ENCODE assay signal across 12 mouse cellular contexts in genomic region chr8:116614901-116615300, GRCm38 (mm10).
DNase-seq lines count a peak whose midpoint lies in the region; ATAC-seq and TF ChIP-seq lines count a peak whose summit lies in the region.
"Had no signal": no experiment of that assay in that cellular context is flagged by ENCODE, and none has a peak within 500 bp of the region (broad histone marks: within the 10 kb centered on the region; RNA-seq: fewer than 3 reads in every experiment).

No protein-coding gene starts in this region.

- H3K36me3 ChIP-seq in heart, embryonic 10.5 days: no peaks in the 10 kb centered on the region
- H3K36me3 ChIP-seq: embryonic facial prominence, embryonic 12.5 days; forebrain, embryonic 12.5 days; limb, embryonic 12.5 days had no signal

- H3K27me3 ChIP-seq in heart, embryonic 10.5 days (ENCODE audit: insufficient read depth, poor library complexity, severe bottlenecking): no peaks in the 10 kb centered on the region
- H3K27me3 ChIP-seq: embryonic facial prominence, embryonic 12.5 days; forebrain, embryonic 12.5 days; limb, embryonic 12.5 days had no signal

- H3K4me3 ChIP-seq in heart, embryonic 10.5 days: no peak overlapping the region
- H3K4me3 ChIP-seq: embryonic facial prominence, embryonic 12.5 days; forebrain, embryonic 12.5 days; limb, embryonic 12.5 days had no signal

- no peaks in the 10 kb centered on the region for H3K9me3 ChIP-seq in heart, embryonic 10.5 days
- H3K9me3 ChIP-seq: embryonic facial prominence, embryonic 12.5 days; forebrain, embryonic 12.5 days; limb, embryonic 12.5 days had no signal

- no peaks in the 10 kb centered on the region for H3K4me1 ChIP-seq in heart, embryonic 10.5 days
- H3K4me1 ChIP-seq: embryonic facial prominence, embryonic 12.5 days; forebrain, embryonic 12.5 days; limb, embryonic 12.5 days had no signal

- WGBS in heart, embryonic 10.5 days: 88% methylated on average over 7 of the region's 7 CpGs

- no peak for ATAC-seq in monocyte, adult 5-6 weeks (replicated peaks; ENCODE audit: insufficient number of reproducible peaks, low FRiP score, low TSS enrichment, poor library complexity, severe bottlenecking)
- ATAC-seq: activated CD4-positive, CD25-positive, alpha-beta regulatory T cell, adult 4 months had no signal

- peak; percentile 50 to 70 for DNase-seq in heart, adult 18-20 months
- DNase-seq in heart, embryonic 10.5 days (ENCODE audit: low spot score): no peak
- DNase-seq in brain, embryonic 14.5 days (ENCODE audit: low read depth): peak; percentile 44
- peak; percentile 85 for DNase-seq in cerebellum, adult 8-10 months
- peak; percentile 56 to 70 for DNase-seq in heart, postnatal 10 days
- no peak for DNase-seq in thymus, postnatal 4 days
- DNase-seq: kidney, postnatal 10 days had no signal

- H3K27ac ChIP-seq in heart, embryonic 10.5 days: no peak overlapping the region
- H3K27ac ChIP-seq: embryonic facial prominence, embryonic 12.5 days; forebrain, embryonic 12.5 days; limb, embryonic 12.5 days had no signal

- intact Hi-C loops in heart, postnatal 10 days (cut with DNase I): no loop called here

- TF ChIP-seq CTCF in brain, embryonic 14.5 days (IDR thresholded peaks at IDR 0.05; ENCODE audit: borderline replicate concordance, extremely low read depth, insufficient read depth, insufficient read length): no peak

- no peak for TF ChIP-seq POLR2A in brain, embryonic 14.5 days (IDR thresholded peaks at IDR 0.05; ENCODE audit: borderline replicate concordance, extremely low read depth, insufficient read depth, insufficient read length, poor library complexity, severe bottlenecking)

Comparison
In these comparisons a context has a peak if more than half of its experiments do, and no peak if none do; other contexts are left out.
1. DNase-seq: peak in heart, adult 18-20 months (2 of 2), brain, embryonic 14.5 days (single experiment), cerebellum, adult 8-10 months (single experiment) and heart, postnatal 10 days (2 of 2); none in heart, embryonic 10.5 days (single experiment) and thymus, postnatal 4 days (single experiment).